Mouse (Mus musculus): ENCODE results near the gene Pex11b.

DNA sequence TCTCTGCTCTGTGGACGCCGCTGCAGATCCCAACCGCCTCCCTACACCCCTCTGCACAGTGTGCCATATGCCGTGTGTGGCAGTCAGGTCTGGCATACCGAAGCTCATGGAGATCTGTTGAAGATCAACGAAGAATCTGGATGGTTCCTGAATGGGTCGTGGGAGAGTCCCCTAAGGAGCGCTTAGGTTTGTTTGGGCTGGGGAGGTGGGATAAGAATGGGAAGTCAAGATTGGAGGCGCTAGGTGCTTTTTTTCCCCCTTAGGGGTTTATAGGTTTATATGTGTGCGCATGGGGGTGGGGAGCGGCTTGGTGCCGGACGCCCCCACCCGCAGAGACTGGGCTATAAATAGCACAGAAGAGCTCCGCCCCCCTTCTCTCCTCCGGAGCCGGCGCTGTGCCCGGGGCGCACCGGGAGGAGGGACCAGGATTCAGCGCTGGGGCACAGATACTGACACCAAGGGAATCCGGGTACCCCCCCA lies 38.9 kb upstream of the Pex11b start, which contains the start of gene Ankrd34a:
- no peak for TF ChIP-seq POLR2A (IDR thresholded peaks at IDR 0.05; ENCODE audit: control insufficient read depth, extremely low read depth, insufficient read depth, low read length, poor library complexity)
- TF ChIP-seq CTCF (IDR thresholded peaks at IDR 0.05; ENCODE audit: borderline replicate concordance, control insufficient read depth, extremely low read depth, insufficient read depth, low read length, poor library complexity) = no peak

Data from thymus, adult 2 months (tissue).